Comparison of ENCODE assay signal across 16 mouse cellular contexts in the genomic region with DNA sequence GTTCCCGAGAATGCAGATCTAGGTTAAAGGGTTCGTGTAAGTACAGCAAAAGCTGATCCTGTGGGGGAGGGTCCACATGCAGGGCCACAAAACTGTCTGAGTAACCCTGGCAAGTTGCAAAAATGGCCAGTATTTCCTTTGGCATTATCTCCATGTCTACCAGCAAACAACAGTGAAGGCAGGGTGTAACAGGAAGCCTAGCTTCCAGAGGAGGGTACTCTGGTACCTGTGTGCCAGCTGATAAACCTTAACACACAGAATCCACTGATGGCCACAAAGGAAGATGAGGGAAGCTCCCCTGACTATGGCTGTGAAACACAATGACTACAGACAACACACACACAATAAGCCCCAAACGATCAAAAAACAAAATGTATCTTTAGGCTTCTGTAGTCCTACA.
"Had no signal": no experiment of that assay in that cellular context is flagged by ENCODE, and none has a peak within 500 bp of the region (broad histone marks: within the 10 kb centered on the region; RNA-seq: fewer than 3 reads in every experiment).

No protein-coding gene starts in this region.

- H3K4me3 ChIP-seq: limb, embryonic 10.5 days; midbrain, embryonic 10.5 days; myocyte; neural tube, embryonic 12.5 days; stomach, embryonic 15.5 days had no signal

- H3K9me3 ChIP-seq: limb, embryonic 10.5 days; midbrain, embryonic 10.5 days; neural tube, embryonic 12.5 days; stomach, embryonic 15.5 days had no signal

- H3K27ac ChIP-seq: kidney, postnatal 0 days; limb, embryonic 10.5 days; midbrain, embryonic 10.5 days; neural tube, embryonic 12.5 days; stomach, embryonic 15.5 days had no signal

- H3K27me3 ChIP-seq: neural tube, embryonic 12.5 days; stomach, embryonic 15.5 days had no signal

- DNase-seq: kidney, adult 11 months; kidney, adult 9 months; lung, adult 2 months; lung, postnatal 4 days; midbrain, embryonic 14.5 days; retina, postnatal 1 day; right cerebral cortex, postnatal 4 days; thymus, adult 2 months; thymus, postnatal 25 days had no signal

- H3K9ac ChIP-seq: neural tube, embryonic 12.5 days; stomach, embryonic 15.5 days had no signal

- H3K4me1 ChIP-seq: limb, embryonic 10.5 days; midbrain, embryonic 10.5 days; neural tube, embryonic 12.5 days; stomach, embryonic 15.5 days had no signal

- ATAC-seq: lung, postnatal 0 days had no signal

- H3K4me2 ChIP-seq: neural tube, embryonic 12.5 days; stomach, embryonic 15.5 days had no signal
